Mouse (Mus musculus) cerebellum, postnatal 36 days (tissue): ENCODE measurements around the gene Adgrg1.

ENCODE experiments used
- DNase-seq, 2 experiments: peaks; one replicate each; pipeline ENCODE4 v3.0.0; 2021 to 2022; ENCODE audit warnings: mixed read lengths in 2 of 2

Adgrg1 gene

DNA sequence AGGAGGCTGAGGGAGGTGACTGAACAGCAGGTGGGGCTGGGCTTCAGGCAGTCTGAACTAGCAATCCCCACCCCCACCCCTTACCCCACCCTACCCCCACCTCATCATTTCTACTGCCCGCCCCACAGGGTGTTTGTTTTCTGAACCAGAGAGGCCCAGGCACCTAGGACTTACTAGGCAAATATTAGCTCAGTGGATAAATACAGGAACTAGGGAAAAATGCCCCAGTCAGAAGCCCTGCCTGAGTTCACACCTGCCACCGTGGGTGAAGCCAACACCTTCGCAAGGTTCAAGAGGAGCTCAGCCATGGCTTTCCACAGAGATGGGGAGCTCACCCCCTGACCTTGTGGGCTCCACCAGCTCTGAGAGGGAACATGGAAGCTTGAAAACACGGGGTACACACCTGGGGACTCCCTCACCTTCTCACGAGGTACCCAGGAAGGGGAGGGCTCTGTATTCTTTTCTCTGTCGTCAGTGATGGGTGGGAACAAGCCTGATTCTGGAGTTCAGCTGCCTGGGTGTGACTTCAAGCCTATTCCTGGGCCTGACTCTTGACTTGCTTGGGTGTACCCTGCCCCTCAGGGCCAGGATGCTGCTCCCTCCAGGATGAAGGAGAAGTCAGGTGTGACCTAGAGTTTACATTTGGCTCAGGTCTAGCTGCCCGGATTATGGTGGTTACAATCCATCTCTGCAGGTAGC, at the start of gene Adgrg1:
Gene Adgrg1, plus strand, starts transcription at position 285 of the 699 bp plus-strand sequence.
- no peak for DNase-seq

DNA sequence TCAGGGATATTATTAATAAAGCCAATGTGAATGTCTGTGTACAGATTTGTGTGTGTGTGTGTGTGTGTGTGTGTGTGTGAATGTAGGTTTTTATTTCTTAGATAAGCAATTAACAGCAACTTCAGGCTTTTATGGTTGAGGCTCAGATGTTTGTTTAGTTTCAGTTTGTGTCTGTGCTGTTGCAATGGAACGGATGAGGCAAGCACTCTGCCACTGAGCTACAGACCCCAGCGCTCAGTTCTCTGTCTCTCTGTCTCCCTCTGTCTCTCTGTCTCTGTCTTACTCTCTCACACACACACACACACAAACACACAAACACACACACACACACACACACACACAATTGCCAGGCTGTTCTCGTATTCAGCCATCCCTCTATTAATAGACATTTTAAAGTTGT, 46.3 kb upstream of the Adgrg1 start:
- DNase-seq = no peak

DNA sequence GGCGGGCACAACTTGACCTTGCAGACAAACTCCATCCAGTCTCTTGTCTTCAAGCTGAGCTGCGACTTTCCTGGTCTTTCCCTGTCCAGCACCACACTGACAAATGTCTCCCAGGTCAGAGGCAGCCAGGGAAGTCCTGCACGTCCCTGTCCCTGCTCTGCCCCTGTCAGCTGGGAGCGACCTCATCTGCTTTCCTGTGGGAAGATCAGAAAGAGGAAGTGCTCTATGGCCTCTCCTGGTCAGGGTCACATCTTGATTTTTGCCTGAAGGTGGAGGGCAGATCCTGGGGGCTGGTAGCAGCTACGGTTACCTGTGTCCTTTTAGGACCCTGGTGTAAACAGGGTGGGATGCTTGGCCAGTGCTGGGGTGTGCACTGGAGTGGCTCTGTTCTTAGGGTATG, 40.6 kb upstream of the Adgrg1 start:
- no peak for DNase-seq

DNA sequence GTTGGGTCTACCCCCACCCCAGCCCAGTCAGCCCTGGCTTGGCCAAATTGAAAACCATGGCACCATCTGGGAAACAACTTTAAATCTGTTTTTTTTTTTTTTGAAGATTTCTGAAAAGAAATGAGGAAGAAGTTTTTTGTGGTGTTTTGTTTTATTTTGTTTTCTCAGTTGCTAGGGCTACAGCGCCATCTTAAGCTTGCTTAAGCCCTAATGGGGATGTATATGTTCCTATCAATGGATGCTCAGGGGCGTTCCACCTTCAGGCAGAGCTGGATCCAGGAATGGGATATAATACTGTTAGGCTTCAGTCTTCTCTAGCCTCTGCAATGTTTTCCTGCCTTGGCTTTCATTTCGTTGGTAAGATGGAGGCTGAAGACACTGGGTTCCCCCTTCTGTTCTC, 39.4 kb upstream of the Adgrg1 start:
- DNase-seq = no peak

DNA sequence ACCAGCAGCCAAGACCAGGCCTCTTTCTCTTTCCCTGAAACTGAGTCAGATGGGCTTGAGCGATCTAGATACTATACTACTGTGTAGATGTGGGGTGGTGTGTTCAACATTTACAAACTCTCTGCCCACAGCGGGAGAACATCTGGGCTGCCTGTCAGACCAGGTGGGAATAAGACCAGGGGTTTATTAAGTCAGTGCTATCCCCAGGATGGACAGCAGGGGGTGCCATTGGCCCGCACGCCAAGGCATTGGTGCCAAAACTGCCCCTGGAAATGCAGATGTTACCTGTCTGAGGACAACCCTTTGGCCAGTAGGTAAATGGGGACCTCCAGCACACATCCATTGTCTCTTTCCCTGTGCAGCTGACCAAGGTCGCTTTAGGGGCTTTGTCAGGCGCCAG, 32.0 kb upstream of the Adgrg1 start:
- DNase-seq = peak; percentile 39

DNA sequence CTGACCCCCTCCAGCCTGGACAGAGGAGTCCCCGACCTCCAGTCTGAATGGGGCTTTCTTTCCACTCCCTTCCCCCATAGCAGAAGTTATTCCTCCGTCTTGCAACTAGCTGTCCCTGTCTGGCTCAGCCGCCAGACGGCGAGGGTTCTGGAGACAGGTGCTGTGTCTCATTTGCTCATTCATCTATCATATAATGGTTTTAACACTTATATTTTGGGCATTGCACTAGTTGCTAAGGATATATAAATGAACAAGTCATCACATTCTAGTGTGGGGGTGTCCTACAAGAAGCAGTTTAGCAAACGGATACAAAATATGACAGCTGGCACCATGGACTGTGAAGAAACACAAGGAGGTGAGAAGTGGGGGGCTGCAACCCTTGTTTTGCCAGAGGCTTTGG, 29.4 kb upstream of the Adgrg1 start:
- no peak for DNase-seq

DNA sequence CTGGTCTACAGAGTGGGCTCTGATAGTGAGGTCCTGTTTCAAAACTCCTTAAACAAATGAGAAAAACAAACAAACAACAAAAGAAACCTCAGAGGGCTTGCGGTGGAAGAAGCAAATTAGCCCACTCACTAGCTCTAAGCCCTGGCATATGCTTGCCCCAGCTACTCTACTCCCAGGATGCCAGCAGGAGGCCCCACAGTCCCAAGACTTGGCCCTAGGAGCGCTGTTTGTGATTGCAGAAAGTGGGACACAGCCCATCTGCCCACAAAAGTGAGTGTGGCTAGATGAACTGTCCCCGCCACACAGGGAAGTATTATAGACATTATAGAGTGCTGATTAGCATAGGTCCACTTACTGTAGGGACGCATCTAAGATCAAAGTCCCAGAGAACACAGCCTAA, 26.1 kb upstream of the Adgrg1 start:
- no peak for DNase-seq

DNA sequence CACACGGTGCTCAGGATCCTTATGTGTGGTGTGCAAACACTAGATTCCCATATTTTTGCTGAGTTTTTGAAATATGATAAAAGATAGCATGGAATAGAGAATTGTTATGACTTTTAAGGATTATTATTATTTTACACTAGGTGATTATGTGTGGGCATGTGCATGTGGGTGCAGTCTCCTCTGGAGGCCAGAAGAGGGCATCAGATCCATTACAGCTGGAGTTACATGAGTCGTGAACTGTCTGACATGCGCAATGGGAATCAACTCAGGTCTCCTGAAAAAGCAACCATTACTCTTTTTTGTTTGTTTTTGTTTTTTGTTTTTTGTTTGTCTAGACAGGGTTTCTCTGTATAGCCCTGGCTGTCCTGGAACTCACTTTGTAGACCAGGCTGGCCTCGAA, 25.5 kb upstream of the Adgrg1 start:
- no peak for DNase-seq

DNA sequence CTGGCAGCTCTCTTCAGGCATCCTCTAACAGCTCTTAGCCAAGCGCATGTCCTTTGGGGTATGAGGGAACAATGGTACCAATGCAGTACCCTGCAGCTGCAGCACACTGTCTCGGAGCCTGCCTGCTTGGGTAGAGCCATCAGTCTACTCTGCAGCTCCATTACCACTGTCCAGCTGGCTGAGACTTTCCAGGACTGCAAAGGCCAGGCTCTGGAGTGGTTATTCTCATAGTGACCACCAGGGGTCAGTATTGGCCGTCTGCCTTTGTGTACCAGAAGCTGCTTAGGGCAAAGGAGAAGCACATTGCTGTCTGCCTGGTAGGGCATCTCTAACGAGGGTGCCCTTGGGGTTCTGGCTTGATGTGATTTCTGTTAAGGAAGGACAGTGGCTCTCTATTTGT, 24.5 kb upstream of the Adgrg1 start:
- DNase-seq = peak; percentile 78 to 84

DNA sequence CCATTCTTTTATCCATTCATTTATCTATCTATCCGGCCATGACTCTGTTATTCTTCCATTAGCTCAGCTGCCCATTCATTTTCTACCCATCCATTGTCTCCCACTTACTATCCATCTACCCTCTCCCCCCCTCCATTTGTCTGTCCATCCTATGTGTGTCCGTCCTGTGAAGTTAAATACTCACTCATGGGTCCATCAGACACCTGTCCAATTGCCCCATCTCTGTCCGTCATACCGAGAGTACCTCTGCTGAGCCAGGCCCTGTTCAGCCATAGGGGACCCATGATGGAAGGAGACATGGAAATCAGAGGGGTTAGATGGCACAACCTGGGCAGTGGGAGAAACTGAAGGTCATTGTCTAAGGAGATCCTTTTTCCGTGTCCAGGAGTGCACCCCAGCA, 24.1 kb upstream of the Adgrg1 start:
- DNase-seq = no peak

DNA sequence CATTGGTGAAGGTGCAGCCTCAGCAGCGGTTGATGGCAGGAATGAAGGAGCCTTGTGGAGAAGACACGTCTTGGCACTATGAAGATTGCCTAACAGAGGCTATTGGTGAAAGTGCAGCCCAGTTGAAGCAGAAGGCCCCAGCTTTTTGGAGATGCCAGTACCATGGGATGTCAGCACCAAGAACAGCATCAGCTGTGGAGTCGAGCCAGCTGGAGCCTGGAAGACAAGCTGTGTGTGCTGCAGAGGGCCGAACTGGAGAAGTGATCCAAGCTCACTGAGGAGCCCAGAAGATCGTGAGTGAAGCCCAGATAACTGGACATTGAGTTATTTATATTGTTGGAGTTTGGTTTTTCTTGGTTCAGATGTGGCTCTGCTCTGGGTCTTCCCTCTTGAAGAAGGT, 22.5 kb upstream of the Adgrg1 start:
- no peak for DNase-seq

DNA sequence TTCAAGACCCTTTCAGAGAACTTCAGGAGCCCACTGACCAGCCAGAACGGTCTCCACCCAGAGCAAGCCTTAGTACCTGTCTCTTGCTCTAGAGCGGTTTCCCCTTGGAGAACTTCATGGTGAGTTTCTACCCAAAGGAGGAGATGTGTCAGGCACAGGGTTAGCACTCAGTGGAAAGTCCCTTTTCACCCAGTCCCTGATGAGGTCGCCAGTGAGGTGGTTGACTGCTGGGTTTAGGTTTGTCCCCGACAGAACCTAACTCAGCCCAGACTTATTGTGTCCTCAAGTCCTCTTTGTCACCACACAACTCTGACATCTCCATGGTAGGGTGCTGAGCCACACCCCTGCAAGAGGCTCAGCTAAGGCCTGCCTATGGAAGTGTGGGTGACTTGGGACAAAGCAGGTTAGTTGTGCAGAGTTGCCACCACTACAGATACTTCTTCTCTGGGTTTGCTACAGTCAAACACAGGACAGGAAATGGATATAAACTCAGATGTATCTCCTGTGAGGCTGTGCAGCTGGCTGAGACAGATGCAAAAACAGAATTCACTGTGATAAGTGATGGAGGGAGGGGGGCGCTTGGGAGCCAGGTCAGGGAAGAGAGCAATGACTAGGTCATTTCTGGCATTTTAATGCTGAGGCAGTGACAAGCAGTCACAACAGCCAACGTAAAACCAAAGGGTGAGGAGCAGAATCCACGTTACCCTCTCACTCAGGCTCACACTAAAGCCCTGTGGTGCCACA, 20.8 kb upstream of the Adgrg1 start:
- DNase-seq = no peak

DNA sequence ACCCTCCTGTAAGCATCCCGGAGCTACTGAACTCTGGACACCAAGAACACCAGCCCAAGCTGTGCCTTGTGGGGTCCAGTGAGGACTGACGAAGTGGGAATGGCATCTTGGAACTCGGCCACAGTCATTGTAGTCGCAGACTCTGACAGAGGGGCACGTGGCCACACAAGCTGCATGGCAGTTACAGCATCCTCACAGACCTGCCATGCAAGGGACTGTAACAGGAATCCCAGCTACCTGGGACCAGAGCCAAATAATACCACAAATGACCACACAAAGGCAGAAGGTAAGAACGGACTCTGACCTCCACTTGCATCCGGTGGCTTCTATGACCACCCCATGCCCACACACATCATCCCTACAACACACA, 20.2 kb upstream of the Adgrg1 start:
- no peak for DNase-seq

DNA sequence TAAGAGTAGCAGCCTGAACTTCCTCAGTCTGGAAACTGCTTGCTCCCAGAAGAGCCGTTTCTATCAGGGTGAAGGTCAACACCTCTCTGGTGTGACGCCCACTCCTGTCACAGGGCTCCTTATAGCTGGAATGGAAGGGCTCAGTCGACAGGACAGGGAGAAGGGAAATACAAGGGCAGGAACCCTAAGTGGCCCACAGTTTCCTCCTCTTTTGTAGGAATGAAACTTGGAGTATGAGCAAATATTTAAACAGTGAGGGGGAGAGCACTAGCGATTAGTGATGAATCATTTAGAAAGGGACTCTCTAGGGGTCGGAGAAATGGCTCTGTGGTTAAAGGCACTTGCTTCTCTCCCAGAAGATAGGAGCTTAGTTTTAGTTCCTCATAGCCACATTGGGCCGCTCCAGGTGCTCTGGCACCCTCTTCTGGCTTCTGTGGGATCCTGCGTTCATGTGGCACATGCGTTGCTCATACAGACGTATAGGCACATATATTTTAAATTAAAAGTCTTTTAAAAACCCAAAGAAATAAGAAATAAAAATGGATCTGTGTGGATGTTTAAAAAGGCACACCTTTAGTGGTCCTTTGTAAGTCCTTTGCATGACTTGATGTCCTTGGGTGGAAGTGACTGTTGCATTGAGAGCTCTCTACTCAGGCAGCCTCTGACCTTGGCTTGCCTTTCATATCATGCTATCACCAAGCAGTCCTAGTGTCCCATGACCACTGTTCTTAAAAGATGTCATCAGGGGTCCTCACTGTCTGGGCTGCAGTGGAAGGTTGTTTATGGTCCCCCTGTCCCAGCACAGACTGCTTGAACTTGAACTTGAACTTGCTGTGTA, 19.4 kb upstream of the Adgrg1 start:
- no peak for DNase-seq

DNA sequence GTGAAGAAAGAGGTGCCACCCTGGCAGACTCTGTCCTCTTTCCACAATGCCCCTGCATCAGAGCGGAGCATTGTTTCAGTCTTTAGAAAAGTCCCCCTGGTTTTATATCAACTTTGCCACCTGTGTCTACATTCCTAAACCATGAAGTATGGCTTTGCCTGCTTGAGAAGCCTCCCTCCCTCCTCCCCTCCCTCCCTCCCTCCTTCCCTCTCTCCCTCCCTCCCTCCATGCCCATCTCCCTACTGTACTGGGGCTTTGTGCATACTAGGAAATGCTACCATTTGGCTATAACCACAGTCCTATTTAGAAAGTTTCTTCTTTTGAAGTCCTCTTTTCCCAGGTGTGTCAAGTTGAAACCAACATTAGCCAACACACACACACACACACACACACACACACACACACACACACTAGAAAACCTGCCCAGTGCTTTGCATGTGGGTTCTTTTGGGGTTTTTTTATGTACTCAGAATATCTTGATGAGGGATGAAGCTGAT, 18.4 kb upstream of the Adgrg1 start:
- no peak for DNase-seq

DNA sequence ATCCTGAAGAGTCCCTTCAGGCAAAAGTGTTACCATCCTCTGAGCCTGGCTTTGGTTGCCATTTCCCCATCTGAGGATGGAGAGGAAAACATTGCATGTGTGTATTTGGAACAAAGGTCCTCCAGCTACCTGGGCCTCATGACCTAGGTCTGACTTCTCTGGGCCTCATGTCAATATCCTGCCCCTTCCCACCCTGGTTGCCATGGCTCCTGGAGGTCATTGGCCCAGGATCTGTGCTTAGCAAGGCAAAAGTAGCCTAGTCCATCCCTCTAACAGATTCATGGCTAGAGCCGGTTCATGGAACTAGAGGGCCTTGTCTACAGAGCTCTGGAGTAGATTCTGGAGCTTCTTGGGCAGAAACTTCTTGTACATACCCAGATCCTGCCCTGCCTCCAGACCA, 12.3 kb upstream of the Adgrg1 start:
- DNase-seq = no peak

DNA sequence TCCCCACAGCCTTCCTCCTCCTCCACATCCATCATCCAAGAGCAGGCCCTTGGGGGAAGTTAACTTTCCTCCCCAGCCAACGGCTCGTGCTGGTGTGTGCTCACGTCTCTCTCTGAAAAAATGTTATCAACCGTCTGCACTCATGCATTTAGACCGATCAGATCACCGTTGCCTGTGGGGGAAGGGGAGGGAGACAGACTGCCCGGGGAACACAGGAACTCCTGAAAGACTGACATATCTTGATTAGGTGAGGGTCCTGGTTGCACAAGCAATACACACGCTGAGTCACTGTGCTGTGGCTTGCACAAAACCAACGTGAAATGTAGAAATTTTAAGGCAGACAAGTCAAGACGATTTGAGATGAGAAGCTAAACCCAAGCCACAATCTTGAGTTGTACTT, 9.7 kb upstream of the Adgrg1 start:
- no peak for DNase-seq

DNA sequence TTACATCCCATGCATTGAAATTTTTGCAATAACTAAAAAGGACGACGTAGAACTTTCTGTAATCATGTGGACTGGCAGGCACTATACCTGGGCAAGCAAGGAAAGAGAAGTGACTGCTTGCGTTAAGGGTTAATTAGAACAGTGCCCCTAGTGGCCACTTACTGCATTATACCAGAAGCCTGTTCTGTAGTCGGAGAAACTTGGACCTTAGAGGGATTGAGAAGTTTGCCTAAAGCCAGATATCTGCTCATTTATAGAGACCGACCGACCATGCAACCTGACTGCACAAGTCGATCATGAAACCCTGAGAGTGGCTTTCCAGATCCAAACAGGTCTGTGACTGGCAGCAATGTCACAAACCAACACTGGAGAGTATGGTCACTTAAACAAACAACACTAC, 8.0 kb upstream of the Adgrg1 start:
- DNase-seq = peak in 1 of 2 experiments; percentile 46

DNA sequence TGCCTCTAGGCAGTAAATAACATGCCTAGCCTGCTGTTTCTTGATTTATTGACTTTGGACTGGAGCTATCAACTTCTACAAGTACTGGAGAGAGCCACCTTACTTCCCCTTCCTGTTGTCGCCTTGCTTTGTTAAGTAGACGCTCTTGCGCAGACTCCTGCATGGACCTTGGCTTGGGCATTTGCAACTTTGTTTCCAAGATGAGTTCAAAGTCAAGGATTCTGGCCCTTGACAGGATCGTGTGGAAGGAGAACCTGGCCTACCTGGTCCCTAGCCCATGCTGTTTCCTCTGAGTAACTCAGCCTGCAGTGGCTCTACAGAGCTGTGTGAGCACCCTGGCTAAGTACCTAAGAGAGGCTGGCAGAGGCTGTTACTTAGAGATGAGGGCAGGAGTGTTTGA, 7.5 kb upstream of the Adgrg1 start:
- no peak for DNase-seq

DNA sequence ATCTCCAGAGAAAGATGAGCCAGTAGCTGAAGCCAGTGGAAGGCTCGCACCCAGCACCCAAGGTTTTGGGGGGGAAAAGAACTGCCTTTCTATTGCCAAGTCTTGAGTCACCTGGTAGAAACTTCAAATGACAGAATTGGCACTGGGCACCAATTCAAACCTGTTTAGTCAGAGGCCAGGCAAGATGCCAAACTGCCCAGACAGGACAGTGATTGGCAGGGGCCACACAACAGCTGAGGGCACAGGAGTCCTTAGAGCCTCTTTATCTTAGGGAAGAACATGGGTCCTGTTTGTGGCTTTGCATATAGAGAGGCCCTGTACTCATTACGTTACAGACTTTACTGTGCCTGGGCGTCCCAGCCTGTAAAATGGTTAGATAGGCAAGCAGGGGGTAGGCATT, 7.0 kb upstream of the Adgrg1 start:
- no peak for DNase-seq

DNA sequence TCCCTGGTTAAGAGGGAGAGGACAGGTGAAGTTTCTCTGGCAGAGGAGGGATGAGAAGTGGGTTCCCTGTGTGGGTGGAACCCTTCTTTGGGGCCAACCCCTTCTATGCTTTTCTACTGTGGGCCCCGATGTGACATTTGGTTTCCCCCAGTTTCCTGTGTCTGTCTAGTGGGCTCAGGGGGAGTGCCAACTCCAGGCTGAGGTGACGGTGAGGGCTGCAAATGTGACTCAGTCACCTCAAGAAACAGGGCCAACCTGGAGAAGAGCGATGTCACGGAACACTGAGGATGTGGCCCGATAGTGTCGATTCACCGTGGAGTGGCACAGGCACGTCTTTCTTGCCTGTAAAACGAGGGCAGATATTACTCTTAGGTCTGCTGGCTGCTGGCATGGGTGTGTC, 1.3 kb upstream of the Adgrg1 start:
- no peak for DNase-seq

DNA sequence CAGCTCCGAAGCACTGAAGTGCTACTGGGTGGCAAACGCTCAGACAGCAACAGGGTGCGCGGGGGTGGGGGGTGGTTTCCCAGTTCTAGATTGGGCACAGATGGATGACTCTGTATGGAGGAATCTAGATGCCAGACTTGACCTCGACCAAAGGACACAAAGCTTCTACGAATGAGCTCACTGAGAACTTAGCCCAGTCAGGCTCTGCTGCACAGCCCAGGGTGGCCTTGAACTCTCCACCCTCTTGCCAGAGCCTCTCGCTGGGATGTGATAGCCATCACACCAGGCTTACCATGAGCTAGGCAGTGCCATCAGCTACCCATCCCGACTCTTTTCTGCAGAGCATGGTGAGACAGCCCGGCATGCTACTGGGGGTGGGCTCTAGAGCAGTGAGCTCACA, 765 bp upstream of the Adgrg1 start:
- DNase-seq = no peak

DNA sequence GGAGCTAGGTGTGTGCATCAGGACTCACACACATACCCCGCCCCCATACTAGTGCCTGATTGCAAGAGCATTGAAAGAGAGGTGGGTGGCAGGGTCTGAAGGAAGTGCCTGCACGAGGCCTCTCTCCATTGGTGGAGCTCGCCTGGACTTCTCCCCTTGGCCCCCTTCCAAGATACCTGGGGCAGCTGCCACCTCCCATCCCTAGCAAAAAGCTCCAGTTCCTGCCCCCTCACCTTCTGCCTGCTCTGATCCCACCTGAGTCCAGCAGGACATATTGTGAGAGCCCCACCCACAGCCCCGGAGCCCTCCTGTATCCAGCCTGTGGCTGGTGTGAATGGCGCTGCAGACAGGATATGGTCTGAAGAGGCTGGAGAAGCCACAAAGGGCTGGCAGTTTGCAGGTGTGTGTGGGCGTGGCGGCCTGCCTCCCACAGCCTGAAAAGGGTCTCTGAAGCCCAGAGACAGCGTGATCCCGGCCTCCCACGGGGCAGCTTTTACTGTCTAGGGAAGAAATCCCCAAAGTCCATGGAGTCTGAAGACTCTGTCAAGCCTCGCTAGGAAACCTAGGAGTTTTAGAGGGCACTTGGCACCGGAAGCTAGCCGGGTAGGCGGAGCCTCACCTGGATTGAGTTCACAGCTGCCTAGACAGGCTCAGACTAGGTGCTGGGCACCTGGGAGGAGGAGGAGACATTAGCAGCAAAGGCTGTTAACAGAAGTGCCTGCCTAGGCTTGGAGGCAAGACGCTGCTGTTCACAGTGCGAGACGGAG, 2.3 kb downstream of the Adgrg1 start:
- no peak for DNase-seq
